Mouse (Mus musculus): ENCODE data around the gene Unc13a.

Unc13a gene

GRCm38 (mm10) chr8:71625088-71625487 lies 46.5 kb downstream of the Unc13a start:
- no peak for DNase-seq (ENCODE audit: low spot score in 2 of 2)

- no peak for DNase-seq (ENCODE audit: low spot score in 2 of 2)
These were observed 51.8 kb downstream of the Unc13a start for GRCm38 (mm10) chr8:71619786-71620185.

- DNase-seq (ENCODE audit: low spot score in 2 of 2) = no peak
These were observed 58.1 kb downstream of the Unc13a start for GRCm38 (mm10) chr8:71613418-71613817.

GRCm38 (mm10) chr8:71612141-71612540 lies 59.4 kb downstream of the Unc13a start:
- DNase-seq (ENCODE audit: low spot score in 2 of 2) = no peak

- peak; percentile 94 to 97 for DNase-seq (ENCODE audit: low spot score in 2 of 2)
These were observed 60.5 kb downstream of the Unc13a start, which contains the start of gene Colgalt1 for GRCm38 (mm10) chr8:71610822-71611651. Gene Colgalt1 (plus strand): TSS chr8:71610998.

GRCm38 (mm10) chr8:71604021-71604420 lies 67.5 kb downstream of the Unc13a start:
- DNase-seq (ENCODE audit: low spot score in 2 of 2) = no peak

- DNase-seq (ENCODE audit: low spot score in 2 of 2) = peak; percentile 75 to 86
These were observed 68.8 kb downstream of the Unc13a start for GRCm38 (mm10) chr8:71602666-71603334.

GRCm38 (mm10) chr8:71601939-71602665 lies 69.5 kb downstream of the Unc13a start:
- DNase-seq (ENCODE audit: low spot score in 2 of 2) = no peak

GRCm38 (mm10) chr8:71598841-71599240 lies 72.7 kb downstream of the Unc13a start:
- no peak for DNase-seq (ENCODE audit: low spot score in 2 of 2)

- no peak for DNase-seq (ENCODE audit: low spot score in 2 of 2)
These were observed 73.2 kb downstream of the Unc13a start for GRCm38 (mm10) chr8:71598375-71598774.

GRCm38 (mm10) chr8:71597451-71597850 lies 74.1 kb downstream of the Unc13a start, which contains the start of gene Fam129c:
Gene Fam129c (plus strand): TSS chr8:71597648.
- no peak for DNase-seq (ENCODE audit: low spot score in 2 of 2)

- DNase-seq (ENCODE audit: low spot score in 2 of 2) = no peak
These were observed 74.8 kb downstream of the Unc13a start for GRCm38 (mm10) chr8:71596798-71597197.

- DNase-seq (ENCODE audit: low spot score in 2 of 2) = no peak
These were observed 75.2 kb downstream of the Unc13a start for GRCm38 (mm10) chr8:71596384-71596783.

- DNase-seq (ENCODE audit: low spot score in 2 of 2) = peak; percentile 82 to 87
These were observed 75.7 kb downstream of the Unc13a start for GRCm38 (mm10) chr8:71595862-71596261.

GRCm38 (mm10) chr8:71594324-71594722 lies 77.2 kb downstream of the Unc13a start:
- no peak for DNase-seq (ENCODE audit: low spot score in 2 of 2)

GRCm38 (mm10) chr8:71593556-71594323 lies 77.8 kb downstream of the Unc13a start:
- no peak for DNase-seq (ENCODE audit: low spot score in 2 of 2)

GRCm38 (mm10) chr8:71592374-71593170 lies 79.0 kb downstream of the Unc13a start:
- peak in 1 of 2 experiments; percentile 76 for DNase-seq (ENCODE audit: low spot score in 2 of 2)

GRCm38 (mm10) chr8:71591471-71592373 lies 79.8 kb downstream of the Unc13a start, which contains the start of gene Pgls:
Gene Pgls (plus strand): TSS chr8:71592176.
- peak; percentile 88 to 94 for DNase-seq (ENCODE audit: low spot score in 2 of 2)

- no peak for DNase-seq (ENCODE audit: low spot score in 2 of 2)
These were observed 80.5 kb downstream of the Unc13a start for GRCm38 (mm10) chr8:71591017-71591416.

All from urinary bladder, postnatal 36 days (tissue).